Mouse (Mus musculus): ENCODE measurements around the gene Olfr923. TPM values are rescaled to one million over a fixed set of nuclear protein-coding genes. Genes with fewer than 3 reads are reported as not detected.

Olfr923 gene
- polyA plus RNA-seq (2014; fragmentation: Illumina TruSeq; extraction: RNeasy Lipid Tissue Mini Kit (QIAGEN cat#74804)): not detected

GRCm38 (mm10) chr9:38826245-38826644 is at the start of gene Olfr923:
Gene Olfr923, plus strand, starts transcription at chr9:38826545.

DNA sequence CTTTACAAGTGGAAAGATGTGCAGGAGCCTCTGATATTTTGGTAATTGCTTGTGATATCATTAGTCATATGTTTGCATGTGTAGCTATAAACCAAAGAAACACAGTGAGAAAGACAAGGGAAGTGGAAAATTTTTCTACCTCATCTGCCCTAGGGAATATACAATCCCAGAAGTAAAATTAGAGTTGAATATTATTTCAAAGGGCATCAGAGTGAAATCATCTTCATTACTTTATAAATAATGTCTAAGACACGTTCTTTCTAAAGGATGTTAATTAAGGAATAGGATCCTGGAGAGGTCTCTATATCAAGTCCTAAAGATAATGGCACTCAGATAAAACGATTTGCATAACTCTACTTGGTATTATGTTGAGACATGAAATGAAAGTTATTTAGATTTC is 12.0 kb upstream of the Olfr923 start, which contains the start of gene Olfr922:
Olfr922 (plus strand) TSS at position 301 of the 400 bp plus-strand sequence.

GRCm38 (mm10) chr9:38844149-38844548 is 17.8 kb downstream of the Olfr923 start, which contains the start of gene Olfr924:
Gene Olfr924, plus strand, starts transcription at chr9:38844449.

GRCm38 (mm10) chr9:38854760-38855159 is 28.4 kb downstream of the Olfr923 start, which contains the start of gene Olfr26:
Gene Olfr26, plus strand, starts transcription at chr9:38855060.

DNA sequence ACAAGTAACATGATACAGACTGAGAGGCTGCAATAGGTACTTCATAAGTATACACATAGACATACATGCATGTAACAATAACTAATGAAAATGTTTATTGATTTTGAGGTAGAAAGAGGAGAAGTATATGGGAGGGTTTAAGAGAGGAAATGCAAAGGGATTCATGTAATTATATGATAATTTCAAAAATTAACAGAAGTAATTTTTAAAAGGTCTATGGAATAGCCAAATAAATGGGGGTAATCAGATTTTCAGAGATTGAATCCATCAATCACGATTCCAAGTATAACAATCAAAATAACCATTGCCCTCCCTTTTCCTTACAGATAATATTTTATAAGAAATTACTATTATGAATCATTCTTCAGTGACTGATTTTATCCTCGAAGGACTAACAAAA is 50.5 kb downstream of the Olfr923 start, which contains the start of gene Olfr926:
Olfr926 (plus strand) TSS at position 301 of the 400 bp plus-strand sequence.

Other genes with a start within 250 kb of the Olfr923 start
- gene Olfr912, start 246.4 kb upstream of the Olfr923 start, polyA plus RNA-seq (2014; fragmentation: Illumina TruSeq; extraction: RNeasy Lipid Tissue Mini Kit (QIAGEN cat#74804)): not detected
- gene Olfr913, start 233.8 kb upstream of the Olfr923 start, polyA plus RNA-seq (2014; fragmentation: Illumina TruSeq; extraction: RNeasy Lipid Tissue Mini Kit (QIAGEN cat#74804)): not detected
- gene Olfr914, start 221.4 kb upstream of the Olfr923 start, polyA plus RNA-seq (2014; fragmentation: Illumina TruSeq; extraction: RNeasy Lipid Tissue Mini Kit (QIAGEN cat#74804)): not detected
- not detected for gene Olfr916, start 166.7 kb upstream of the Olfr923 start, polyA plus RNA-seq (2014; fragmentation: Illumina TruSeq; extraction: RNeasy Lipid Tissue Mini Kit (QIAGEN cat#74804))
- gene Olfr917, start 160.7 kb upstream of the Olfr923 start, polyA plus RNA-seq (2014; fragmentation: Illumina TruSeq; extraction: RNeasy Lipid Tissue Mini Kit (QIAGEN cat#74804)): not detected
- gene Olfr918, start 151.9 kb upstream of the Olfr923 start, polyA plus RNA-seq (2014; fragmentation: Illumina TruSeq; extraction: RNeasy Lipid Tissue Mini Kit (QIAGEN cat#74804)): not detected
- not detected for gene Olfr919, start 122.9 kb upstream of the Olfr923 start, polyA plus RNA-seq (2014; fragmentation: Illumina TruSeq; extraction: RNeasy Lipid Tissue Mini Kit (QIAGEN cat#74804))
- 116 TPM for gene Vwa5a, start 108.3 kb upstream of the Olfr923 start, polyA plus RNA-seq (2014; fragmentation: Illumina TruSeq; extraction: RNeasy Lipid Tissue Mini Kit (QIAGEN cat#74804))
- 0.80 TPM for gene Olfr920, start 74.2 kb upstream of the Olfr923 start, polyA plus RNA-seq (2014; fragmentation: Illumina TruSeq; extraction: RNeasy Lipid Tissue Mini Kit (QIAGEN cat#74804))
- not detected for gene Olfr921, start 53.5 kb upstream of the Olfr923 start, polyA plus RNA-seq (2014; fragmentation: Illumina TruSeq; extraction: RNeasy Lipid Tissue Mini Kit (QIAGEN cat#74804))
- not detected for gene Olfr922, start 11.9 kb upstream of the Olfr923 start, polyA plus RNA-seq (2014; fragmentation: Illumina TruSeq; extraction: RNeasy Lipid Tissue Mini Kit (QIAGEN cat#74804))
- not detected for gene Olfr924, start 17.9 kb downstream of the Olfr923 start, polyA plus RNA-seq (2014; fragmentation: Illumina TruSeq; extraction: RNeasy Lipid Tissue Mini Kit (QIAGEN cat#74804))
- gene Olfr26, start 28.5 kb downstream of the Olfr923 start, polyA plus RNA-seq (2014; fragmentation: Illumina TruSeq; extraction: RNeasy Lipid Tissue Mini Kit (QIAGEN cat#74804)): not detected
- gene Olfr926, start 50.6 kb downstream of the Olfr923 start, polyA plus RNA-seq (2014; fragmentation: Illumina TruSeq; extraction: RNeasy Lipid Tissue Mini Kit (QIAGEN cat#74804)): not detected
- not detected for gene Olfr930, start 103.3 kb downstream of the Olfr923 start, polyA plus RNA-seq (2014; fragmentation: Illumina TruSeq; extraction: RNeasy Lipid Tissue Mini Kit (QIAGEN cat#74804))
- gene Olfr933, start 145.8 kb downstream of the Olfr923 start, polyA plus RNA-seq (2014; fragmentation: Illumina TruSeq; extraction: RNeasy Lipid Tissue Mini Kit (QIAGEN cat#74804)): not detected
- not detected for gene Olfr934, start 161.8 kb downstream of the Olfr923 start, polyA plus RNA-seq (2014; fragmentation: Illumina TruSeq; extraction: RNeasy Lipid Tissue Mini Kit (QIAGEN cat#74804))
- not detected for gene Olfr935, start 173.1 kb downstream of the Olfr923 start, polyA plus RNA-seq (2014; fragmentation: Illumina TruSeq; extraction: RNeasy Lipid Tissue Mini Kit (QIAGEN cat#74804))
- gene Olfr146, start 196.8 kb downstream of the Olfr923 start, polyA plus RNA-seq (2014; fragmentation: Illumina TruSeq; extraction: RNeasy Lipid Tissue Mini Kit (QIAGEN cat#74804)): not detected
- gene Olfr937, start 238.4 kb downstream of the Olfr923 start, polyA plus RNA-seq (2014; fragmentation: Illumina TruSeq; extraction: RNeasy Lipid Tissue Mini Kit (QIAGEN cat#74804)): not detected

Data from ovary, adult 10 weeks (tissue).